Mouse (Mus musculus): Measurements from ENCODE around the gene Samd10.

Gene Samd10

GRCm38 (mm10) chr2:181598454-181599351 is at the start of gene Samd10:
Gene Samd10 (minus strand): TSS chr2:181599212.
- DNase-seq (ENCODE audit: low read depth, low spot score) = no peak

DNA sequence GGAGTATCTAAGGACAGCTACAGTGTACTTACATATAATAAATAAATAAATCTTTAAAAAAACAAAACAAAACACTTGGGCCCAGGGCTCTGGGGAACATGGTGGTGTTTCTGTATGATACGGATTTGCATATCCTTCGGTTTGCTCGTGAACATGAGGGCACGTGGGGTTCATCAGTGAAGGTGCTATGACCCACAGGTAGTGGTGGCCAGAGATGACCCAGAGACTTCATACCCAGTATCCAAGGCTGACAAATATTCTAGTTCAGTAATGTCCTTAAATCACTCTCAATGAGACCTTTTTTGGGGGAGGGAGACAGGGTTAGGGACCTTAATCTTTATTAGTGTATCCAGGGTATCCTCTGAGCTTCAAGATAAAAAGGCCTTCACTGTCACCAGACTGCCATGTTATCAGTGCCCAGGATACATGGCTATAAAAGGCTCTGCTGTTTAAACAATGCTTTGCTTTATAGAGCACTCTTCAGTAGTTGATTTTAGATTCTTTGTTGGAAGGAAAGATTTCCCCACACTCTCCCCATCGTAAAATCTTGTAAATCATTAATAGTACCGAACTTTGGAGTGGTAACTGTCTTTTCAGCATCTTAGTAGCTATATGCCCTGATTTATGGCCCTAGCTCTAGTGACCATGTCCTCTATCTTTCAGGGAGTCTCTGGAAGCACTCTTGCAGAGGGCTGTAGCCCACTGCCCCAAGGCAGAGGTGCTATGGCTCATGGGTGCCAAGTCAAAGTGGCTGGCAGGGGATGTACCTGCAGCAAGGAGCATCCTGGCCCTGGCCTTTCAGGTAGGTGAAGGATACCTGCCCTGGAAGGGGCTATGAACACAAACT is 47.8 kb upstream of the Samd10 start:
- DNase-seq (ENCODE audit: low read depth, low spot score) = no peak

- no peak for DNase-seq (ENCODE audit: low read depth, low spot score)
Observed at GRCm38 (mm10) chr2:181645666-181646065, 46.7 kb upstream of the Samd10 start.

DNA sequence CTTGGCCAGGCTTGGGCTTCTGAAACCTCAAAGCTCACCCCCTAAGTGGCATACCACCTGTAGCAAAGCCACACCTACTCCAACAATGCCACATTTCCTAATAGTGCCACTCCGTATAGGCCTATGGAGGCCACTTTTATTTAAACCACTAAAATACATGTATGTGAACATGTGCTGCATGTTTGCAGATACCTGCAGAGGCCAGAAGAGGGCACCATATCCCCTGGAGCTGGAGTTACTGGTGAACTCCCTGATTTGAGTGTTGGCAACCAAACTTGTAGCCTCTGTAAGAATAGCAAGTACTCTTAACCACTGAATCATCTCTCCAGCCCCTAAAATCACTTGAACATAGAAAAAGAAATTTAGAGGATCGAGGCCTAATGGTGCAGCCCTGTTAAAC is 45.3 kb upstream of the Samd10 start:
- DNase-seq (ENCODE audit: low read depth, low spot score) = peak; percentile 26

GRCm38 (mm10) chr2:181635865-181636264 is 36.9 kb upstream of the Samd10 start:
- no peak for DNase-seq (ENCODE audit: low read depth, low spot score)

GRCm38 (mm10) chr2:181632624-181633023 is 33.6 kb upstream of the Samd10 start:
- no peak for DNase-seq (ENCODE audit: low read depth, low spot score)

- no peak for DNase-seq (ENCODE audit: low read depth, low spot score)
Observed at GRCm38 (mm10) chr2:181628471-181628870, 29.5 kb upstream of the Samd10 start.

DNA sequence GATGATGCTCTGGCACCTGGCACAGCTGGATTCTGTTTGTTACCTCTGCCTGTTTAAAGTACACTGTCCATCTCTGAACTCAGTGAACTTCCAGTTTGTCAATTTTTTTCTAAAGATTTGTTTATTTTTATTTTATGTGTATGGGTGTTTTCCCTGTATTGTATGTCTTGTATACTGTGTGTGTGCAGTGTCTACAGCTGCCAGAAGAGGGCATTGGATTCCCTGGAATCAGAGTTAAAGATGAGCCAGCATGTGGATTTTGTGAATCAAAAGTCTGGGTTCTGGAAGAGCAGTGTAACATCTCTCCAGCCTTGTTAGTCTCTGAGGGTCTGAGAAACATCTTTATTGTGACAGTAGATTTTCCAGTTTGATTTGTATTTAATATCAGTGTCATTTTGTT is 24.4 kb upstream of the Samd10 start:
- no peak for DNase-seq (ENCODE audit: low read depth, low spot score)

DNA sequence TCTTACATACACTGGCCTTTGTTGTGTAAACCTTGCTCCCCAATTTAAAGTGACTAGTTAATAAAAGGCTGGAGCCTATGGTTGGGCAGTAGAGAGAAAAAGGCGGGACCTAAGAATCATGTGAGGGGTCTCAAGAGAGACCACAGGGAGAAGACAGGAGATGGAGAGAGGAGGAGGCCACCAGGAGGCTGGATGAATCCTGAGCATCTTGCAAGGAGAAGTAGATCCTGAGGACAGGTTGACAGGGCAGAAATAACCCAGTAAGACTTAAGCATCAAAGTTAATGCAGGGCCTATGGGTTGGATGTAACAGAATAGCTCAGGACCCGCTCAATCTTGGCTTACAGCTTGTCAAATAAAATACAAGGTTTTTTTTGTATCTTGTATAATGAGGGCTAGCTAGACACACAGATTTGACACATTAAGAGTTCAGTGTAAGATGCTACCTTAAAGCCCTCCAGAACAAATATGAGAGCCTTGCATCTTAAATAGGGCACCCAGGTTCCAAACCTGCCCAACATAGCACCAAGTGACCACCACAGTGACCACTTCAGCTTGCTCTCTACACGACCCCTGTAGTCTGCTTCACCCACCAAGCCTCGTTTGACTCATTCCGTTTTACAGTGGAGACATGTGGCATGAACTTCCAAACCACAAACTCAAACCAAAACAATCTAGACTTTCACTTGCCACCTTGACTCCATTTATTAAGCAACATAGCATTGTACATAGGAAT is 19.9 kb upstream of the Samd10 start:
- DNase-seq (ENCODE audit: low read depth, low spot score) = no peak

DNA sequence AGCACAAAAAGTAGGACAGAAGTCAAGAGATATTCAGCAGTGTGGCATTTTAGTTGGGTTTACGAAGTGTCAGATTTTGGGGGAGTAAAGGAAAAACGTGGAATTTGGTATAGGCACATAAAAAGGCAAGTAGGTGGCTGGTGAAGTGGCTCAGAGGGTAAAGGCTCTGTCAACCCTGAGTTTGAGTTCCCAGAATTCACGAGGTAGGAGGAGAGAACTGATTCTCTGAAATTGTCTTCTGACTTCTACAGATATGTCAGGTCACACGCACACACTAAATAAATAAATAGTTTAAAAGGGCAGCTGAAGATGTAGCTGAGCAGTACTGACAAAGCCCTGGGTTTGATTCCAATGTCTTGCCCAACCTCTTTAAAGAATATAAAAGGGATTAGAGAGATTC is 3.4 kb upstream of the Samd10 start:
- DNase-seq (ENCODE audit: low read depth, low spot score) = no peak

- DNase-seq (ENCODE audit: low read depth, low spot score) = no peak
Observed at GRCm38 (mm10) chr2:181601751-181602145, 2.7 kb upstream of the Samd10 start.

DNA sequence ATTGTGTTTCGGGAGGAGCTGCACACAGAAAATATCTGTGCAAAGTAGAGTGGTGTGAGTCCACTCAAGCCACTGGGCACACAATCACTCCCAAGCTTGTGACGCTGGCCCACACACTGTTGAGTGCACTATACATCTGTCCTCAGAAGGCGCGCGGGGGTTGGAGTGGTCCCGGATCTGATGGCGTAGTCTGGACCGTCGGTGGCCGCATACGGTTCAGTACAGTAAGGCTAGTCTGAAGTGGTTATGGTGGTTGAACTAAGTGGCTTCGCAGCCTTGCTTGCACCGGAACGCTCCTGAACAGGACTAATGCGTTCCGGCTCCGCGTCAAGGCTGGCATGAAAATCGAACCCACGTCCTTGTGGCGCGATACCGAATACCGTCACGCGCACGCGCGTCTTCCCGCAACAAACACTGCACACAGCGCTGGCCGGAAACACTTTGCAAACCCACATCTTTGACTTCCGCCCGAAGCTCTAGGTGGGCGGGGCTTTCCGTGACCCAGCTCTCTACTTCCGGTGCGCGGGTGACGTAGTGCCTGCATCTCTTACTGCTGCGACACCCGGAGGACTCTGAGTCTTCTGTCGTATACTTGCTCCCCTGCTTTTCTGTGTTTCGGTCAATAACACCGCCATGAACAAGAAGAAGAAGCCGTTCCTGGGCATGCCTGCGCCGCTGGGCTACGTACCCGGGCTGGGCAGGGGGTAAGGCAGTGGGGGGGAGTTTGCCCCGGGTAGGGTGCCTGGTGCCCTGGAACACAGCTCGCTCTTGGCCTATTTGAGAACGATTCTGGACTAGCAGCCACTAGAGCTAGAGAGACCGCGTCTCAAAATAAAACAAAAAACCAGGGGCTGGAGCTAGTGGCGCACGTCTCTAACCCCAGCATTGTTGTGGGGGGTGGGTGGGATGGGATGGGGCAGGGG is 2.1 kb upstream of the Samd10 start:
- DNase-seq (ENCODE audit: low read depth, low spot score) = peak; percentile 94

DNA sequence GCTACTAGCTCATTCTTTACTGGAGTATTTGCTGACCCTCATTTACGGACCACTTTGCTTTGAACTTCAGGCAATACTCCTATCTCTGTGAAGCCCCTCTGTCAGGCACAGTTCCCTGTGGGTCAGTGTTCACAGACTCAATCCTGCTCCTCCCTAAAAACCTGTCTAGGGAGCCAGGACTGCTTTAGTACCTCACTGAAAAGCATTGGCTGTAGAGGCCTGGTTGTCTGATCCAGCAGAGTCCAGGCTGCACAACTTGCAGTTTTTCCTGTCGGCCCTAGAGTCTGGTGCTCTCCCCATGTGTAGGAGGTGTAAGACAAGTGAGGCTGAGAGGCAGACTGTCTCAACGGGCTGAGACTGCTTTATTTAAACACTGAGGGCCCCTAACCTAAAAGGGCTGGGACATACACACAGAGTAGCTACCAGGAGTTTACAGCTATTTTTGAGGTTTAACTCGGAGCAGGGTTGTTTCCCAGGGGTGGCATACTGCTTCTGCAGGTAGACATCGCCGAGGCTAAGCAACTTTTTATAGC is 1.3 kb upstream of the Samd10 start:
- DNase-seq (ENCODE audit: low read depth, low spot score) = no peak

- no peak for DNase-seq (ENCODE audit: low read depth, low spot score)
Observed at GRCm38 (mm10) chr2:181597378-181598061, 1.5 kb downstream of the Samd10 start.

- DNase-seq (ENCODE audit: low read depth, low spot score) = no peak
Observed at GRCm38 (mm10) chr2:181596221-181596960, 2.6 kb downstream of the Samd10 start.

DNA sequence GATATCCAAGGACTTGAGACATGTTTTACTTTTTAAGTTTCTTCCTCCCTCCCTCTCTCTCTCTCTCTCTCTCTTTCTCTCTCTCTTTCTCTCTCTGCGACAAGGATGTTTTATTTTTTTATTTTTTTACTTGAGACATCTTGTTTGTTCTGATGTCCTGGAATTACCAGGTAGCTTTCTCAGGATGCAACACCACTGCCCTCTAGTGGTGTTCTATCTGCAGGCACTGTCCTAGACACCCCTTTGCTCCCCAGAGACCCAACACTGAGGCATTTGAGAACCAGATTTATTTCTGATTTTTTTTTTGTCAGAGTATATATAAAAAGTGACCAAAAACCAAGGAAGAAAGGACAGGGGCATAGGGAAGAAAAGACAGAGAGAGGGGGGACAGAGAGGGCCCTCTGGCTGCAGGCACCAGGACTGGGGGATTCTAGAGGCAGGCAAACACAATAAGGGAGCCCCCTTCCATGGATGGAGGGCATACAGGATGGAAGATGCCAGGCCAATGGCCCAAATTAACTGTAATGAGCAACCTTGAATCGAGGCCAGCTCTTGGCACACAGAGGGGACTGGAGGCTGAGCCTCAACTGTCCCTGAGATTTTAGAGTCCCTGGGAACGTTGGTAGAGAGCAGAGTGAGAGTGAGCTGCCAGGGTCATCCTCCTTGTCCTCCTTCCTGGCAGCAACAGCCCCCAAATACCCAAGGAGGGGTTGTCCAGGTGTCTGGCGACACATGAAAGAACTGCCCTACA is 3.9 kb downstream of the Samd10 start:
- no peak for DNase-seq (ENCODE audit: low read depth, low spot score)

DNA sequence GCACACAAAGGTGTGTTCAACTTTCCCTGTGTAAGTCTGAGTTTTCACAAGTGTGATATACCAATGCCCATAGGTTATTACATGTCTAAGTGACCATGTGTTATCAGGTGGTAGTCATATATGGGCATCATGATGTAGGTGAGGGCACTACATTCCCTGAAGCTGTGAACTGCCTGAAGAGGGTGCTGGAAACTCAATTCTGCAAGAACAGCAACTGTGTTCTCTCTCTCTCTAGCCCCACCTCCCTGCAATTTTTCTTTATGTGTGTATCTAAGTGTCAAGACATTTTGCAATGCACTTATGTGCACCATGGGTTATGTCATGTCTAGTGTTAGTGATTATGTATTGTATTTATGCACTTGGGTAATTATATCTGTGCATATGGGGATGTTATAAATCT is 5.1 kb downstream of the Samd10 start:
- DNase-seq (ENCODE audit: low read depth, low spot score) = no peak

- no peak for DNase-seq (ENCODE audit: low read depth, low spot score)
Observed at GRCm38 (mm10) chr2:181593042-181593421, 6.0 kb downstream of the Samd10 start.

All from embryo, embryonic 11.5 days (tissue).